Mouse (Mus musculus) gastrocnemius, postnatal 25 days (tissue): Measurements from ENCODE around the gene Kmt5c. TPM values are rescaled to one million over a fixed set of nuclear protein-coding genes. Genes with fewer than 3 reads are reported as not detected.

Source experiments
- DNase-seq: peaks from one replicate; pipeline ENCODE4 v3.0.0; 2022
- total RNA-seq, 2 experiments: library from RNA; stranded (reverse); gene quantifications; 1 replicate in 1 of 2; 2 replicates in 1 of 2; pipeline ENCODE4 v1.2.3; 2021

Kmt5c gene
- total RNA-seq, 2 experiments from 2014 or later, result 10.7 to 12.3 TPM

GRCm38 (mm10) chr7:4746326-4746980 lies 6.5 kb downstream of the Kmt5c start:
- DNase-seq, result no peak

GRCm38 (mm10) chr7:4747156-4747899 lies 7.4 kb downstream of the Kmt5c start:
- DNase-seq, result no peak

- no peak for DNase-seq
These were observed 8.4 kb downstream of the Kmt5c start for GRCm38 (mm10) chr7:4748321-4748720.

GRCm38 (mm10) chr7:4749169-4749568 lies 9.3 kb downstream of the Kmt5c start:
- DNase-seq, result no peak

GRCm38 (mm10) chr7:4751971-4752820 lies 12.3 kb downstream of the Kmt5c start:
- peak; percentile 35 for DNase-seq

GRCm38 (mm10) chr7:4752821-4753570 lies 13.1 kb downstream of the Kmt5c start, which contains the start of gene Cox6b2:
Cox6b2 (minus strand) TSS chr7:4753094.
- DNase-seq, result peak; percentile 49

- no peak for DNase-seq
These were observed 19.8 kb downstream of the Kmt5c start for GRCm38 (mm10) chr7:4759670-4760069.

- no peak for DNase-seq
These were observed 25.2 kb downstream of the Kmt5c start for GRCm38 (mm10) chr7:4764946-4765710.

GRCm38 (mm10) chr7:4771202-4771601 lies 31.3 kb downstream of the Kmt5c start, which contains the start of gene Fam71e2:
Fam71e2 (minus strand) TSS chr7:4771302.
- no peak for DNase-seq

GRCm38 (mm10) chr7:4776131-4776530 lies 36.2 kb downstream of the Kmt5c start:
- DNase-seq, result no peak

- DNase-seq, result peak; percentile 57
These were observed 37.2 kb downstream of the Kmt5c start for GRCm38 (mm10) chr7:4776861-4777830.

GRCm38 (mm10) chr7:4777851-4778637 lies 38.1 kb downstream of the Kmt5c start:
- DNase-seq, result no peak

GRCm38 (mm10) chr7:4779921-4780320 lies 40.0 kb downstream of the Kmt5c start:
- DNase-seq, result no peak

- no peak for DNase-seq
These were observed 42.2 kb downstream of the Kmt5c start for GRCm38 (mm10) chr7:4782130-4782529.

GRCm38 (mm10) chr7:4782759-4783158 lies 42.8 kb downstream of the Kmt5c start, which contains the start of the genes Il11 and Tmem190:
Il11 (minus strand) TSS chr7:4782859.
Tmem190 (plus strand) TSS chr7:4782937.
- DNase-seq, result no peak

- DNase-seq, result no peak
These were observed 43.9 kb downstream of the Kmt5c start for GRCm38 (mm10) chr7:4783667-4784268.

- DNase-seq, result peak; percentile 53
These were observed 48.9 kb downstream of the Kmt5c start for GRCm38 (mm10) chr7:4788499-4789435.
